Mouse (Mus musculus) heart, postnatal 14 days (tissue): ENCODE measurements around the gene C1qtnf6. TPM values are rescaled to one million over a fixed set of nuclear protein-coding genes. Genes with fewer than 3 reads are reported as not detected.

Experiments
- DNase-seq, 2 experiments: peaks; one replicate each; pipeline ENCODE4 v3.0.0; 2021 to 2022
- intact Hi-C: fragments of 180-260 bp; cut with DNase I; formaldehyde crosslinking; loops from one replicate; pipeline ENCODE4 v1.15.1; 2025
- total RNA-seq, 2 experiments: library from RNA; stranded (reverse); gene quantifications; 2 replicates each; pipeline ENCODE4 v1.2.3; 2021

Gene C1qtnf6
- total RNA-seq, 2 experiments from 2014 or later: 83.9 to 98.0 TPM

DNA sequence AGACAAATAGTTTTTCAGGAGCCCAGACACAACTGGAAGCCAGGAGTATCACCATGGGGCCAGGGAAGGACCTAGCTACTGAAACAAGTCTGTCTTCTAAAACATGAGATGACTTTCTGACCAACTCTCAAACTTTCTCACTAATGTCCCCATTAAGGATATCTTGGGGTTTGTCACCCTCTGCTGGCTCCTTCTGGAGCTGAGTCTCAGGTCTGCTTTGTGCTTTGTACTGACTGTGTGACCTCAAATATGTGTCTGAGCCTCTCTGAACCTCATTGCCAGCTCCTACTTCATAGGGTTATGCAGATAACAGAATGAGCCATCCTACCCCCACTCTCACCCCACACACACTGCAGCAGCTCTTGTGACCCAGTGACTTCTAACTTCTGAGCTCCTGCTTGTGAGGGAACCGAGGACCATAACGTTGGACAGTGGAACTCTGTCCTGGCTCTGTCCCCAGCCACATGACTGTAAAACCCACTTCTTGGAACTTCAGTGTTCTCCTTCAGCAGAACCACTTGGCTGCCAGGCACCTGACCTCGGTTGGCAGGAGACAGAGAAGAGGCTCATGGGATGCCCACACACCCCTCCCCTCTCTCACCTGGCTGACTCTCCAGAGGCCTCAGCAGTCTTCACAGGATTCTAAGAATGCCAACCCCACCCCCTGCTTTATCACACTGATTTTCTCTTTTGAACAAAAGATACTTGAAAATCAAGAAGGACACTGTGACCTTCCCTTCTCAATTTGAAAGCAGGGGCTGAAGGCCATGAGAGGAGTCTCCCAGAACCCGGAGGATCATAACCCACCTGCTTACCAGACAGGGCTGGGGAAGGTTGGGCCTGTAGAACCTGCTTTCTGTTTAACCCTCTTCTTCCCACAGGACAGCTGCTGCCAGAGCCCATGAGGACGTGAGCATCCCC lies 16.5 kb upstream of the C1qtnf6 start:
- DNase-seq: peak; percentile 39 to 49
- intact Hi-C loops: no loop called here

DNA sequence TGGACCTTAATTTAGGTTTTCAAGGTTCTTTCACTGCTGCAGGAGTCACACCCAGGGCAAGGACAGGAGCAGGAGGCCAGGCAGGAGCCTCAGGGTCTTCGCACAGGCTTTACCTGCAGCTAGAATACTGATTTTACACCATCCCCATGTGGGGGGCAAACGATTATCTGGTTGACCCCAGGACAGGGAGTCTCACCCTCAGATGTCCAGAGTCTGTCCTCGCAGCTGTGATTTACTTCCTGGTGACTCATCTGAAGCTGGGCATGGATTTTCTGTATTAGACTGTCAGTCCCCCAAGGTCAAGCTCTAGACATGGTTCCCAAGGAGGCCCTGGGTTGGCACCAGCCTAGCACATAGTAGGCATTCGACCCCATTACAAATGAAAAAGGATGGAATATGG lies 14.8 kb upstream of the C1qtnf6 start:
- intact Hi-C loops: no loop called here
- DNase-seq: no peak

DNA sequence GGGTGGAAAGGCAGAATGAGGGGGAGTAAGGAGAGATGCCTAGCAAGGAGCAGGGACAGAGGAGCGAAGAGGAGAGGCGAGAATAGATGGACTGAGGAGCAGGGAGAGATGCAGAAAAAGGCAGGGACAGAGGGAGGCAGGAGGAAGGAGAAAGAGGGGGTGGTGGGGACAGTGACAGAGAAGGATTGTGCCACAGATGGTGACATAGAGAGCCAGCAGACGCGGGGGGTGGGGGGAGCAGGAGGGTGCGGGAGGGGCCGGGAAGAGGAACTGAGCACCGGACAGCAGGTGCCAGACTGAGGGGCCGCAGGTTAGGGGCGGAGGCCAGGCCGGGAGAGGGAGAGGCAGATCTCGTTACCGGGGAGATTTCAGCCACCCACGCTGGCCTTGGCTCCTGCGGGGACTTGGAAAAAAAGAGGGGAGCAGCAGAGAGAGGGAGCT lies 13.4 kb upstream of the C1qtnf6 start, which contains the start of gene Sstr3:
Gene Sstr3, minus strand, starts transcription at position 125 of the 441 bp plus-strand sequence.
- intact Hi-C loops: no loop called here
- DNase-seq: no peak

DNA sequence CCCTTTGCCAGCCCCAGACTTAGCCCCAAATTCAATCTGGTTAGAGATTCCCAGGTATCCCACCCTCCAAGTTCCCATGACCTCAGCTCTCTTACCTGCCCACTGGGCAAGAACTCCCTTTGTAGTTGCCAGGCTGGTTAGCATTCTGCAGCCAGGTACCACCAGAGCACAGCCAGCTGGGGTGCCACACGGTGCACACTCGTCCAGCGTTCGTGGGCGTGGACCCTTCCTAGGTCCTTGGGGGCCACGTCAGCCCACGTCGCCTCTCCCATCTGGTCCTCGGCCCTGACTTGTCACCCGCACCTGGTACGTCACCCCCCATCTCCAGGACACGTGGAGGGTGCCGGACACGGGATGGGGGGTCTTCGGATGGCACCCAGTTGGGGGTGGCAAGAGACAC lies 12.8 kb upstream of the C1qtnf6 start:
- DNase-seq: no peak
- intact Hi-C loops: no loop called here

GRCm38 (mm10) chr15:78542767-78543303 lies 11.6 kb upstream of the C1qtnf6 start:
- intact Hi-C loops: no loop called here
- DNase-seq: no peak

DNA sequence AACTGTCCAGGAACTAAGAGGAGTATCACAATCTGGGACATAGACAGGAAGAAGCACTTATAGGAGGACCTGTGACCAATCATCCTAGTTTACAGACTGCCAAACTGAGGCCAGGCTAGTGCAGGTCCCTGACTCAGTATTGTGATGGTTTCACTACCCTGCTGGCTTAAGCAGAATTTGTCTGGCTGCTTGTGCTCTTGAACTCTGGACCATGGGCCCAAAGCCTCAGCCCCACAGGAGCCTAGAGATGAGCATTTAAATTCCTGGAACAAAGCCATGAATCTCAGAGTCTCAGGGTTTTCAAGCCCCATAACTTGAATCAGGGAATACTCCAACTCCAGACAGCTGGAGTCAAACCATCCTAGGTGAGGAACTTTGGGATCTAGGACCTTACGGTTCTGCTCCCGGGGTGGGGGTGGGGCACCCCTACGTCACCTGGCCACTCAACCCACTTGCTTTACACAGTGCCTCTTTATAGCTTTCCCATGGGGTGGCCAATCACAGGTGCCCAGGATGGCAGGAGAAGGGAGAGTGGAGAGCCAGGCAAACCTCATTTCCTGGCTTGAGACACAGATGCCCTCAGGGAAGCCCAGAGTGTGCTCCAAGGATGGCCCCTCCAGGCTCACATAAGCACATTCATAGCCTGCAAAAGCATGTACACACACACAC lies 11.0 kb upstream of the C1qtnf6 start:
- no peak for DNase-seq
- intact Hi-C loops: no loop called here

DNA sequence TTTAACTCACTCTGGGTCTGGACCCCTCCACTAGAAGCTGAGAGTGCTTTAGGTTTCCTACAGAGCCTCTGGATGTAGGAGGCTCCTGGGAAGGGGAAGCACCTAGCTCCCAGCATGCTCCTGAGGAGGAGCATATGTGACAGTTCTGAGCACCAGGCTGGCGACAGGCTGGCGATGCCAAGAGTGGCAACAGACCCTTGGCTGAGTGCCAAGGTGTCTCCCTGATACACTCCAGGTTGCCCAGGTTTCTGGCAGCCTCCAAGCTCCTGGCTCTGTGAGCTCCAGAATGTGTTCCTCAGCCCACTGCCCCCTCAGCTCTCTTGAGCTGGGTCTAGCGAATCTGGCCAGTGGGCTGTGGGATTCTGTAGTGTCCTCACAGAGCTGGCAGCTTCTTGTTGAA lies 10.4 kb upstream of the C1qtnf6 start:
- intact Hi-C loops: no loop called here
- peak; percentile 33 to 69 for DNase-seq

- intact Hi-C loops: no loop called here
- no peak for DNase-seq
Observed at GRCm38 (mm10) chr15:78541036-78541435, 9.8 kb upstream of the C1qtnf6 start.

- intact Hi-C loops: loop anchor here (10.0 kb wide), 2 partner anchors 181 to 281 kb away; no protein-coding TSS in a partner anchor
- no peak for DNase-seq
Observed at GRCm38 (mm10) chr15:78535723-78536421, 4.7 kb upstream of the C1qtnf6 start.

DNA sequence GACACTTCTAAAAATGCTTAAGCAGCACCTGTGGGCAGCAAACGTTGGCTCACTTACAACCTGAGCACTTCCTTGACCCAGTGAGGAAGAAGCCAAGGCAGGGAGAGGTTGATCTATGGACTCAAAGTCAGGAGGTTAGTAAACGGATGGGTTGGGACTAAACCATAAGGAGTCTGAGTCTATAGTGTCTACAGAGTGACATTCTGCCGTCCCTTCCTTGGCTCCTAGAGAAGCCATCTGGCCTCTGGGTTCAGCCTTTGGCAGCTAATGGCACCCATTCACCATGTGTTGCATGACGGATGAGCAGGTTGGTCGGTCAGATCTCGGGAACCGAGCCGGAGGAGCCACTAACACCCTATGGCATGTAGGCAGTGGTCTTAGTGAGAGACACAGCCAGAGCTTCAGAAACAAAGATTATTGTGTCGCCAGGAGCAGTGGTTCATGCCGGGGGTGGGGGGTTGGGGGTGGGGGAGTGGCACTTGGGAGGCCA lies 2.2 kb upstream of the C1qtnf6 start:
- intact Hi-C loops: loop anchor here (5.0 to 10.0 kb wide), 4 partner anchors 49 to 356 kb away; no protein-coding TSS in a partner anchor
- DNase-seq: no peak

DNA sequence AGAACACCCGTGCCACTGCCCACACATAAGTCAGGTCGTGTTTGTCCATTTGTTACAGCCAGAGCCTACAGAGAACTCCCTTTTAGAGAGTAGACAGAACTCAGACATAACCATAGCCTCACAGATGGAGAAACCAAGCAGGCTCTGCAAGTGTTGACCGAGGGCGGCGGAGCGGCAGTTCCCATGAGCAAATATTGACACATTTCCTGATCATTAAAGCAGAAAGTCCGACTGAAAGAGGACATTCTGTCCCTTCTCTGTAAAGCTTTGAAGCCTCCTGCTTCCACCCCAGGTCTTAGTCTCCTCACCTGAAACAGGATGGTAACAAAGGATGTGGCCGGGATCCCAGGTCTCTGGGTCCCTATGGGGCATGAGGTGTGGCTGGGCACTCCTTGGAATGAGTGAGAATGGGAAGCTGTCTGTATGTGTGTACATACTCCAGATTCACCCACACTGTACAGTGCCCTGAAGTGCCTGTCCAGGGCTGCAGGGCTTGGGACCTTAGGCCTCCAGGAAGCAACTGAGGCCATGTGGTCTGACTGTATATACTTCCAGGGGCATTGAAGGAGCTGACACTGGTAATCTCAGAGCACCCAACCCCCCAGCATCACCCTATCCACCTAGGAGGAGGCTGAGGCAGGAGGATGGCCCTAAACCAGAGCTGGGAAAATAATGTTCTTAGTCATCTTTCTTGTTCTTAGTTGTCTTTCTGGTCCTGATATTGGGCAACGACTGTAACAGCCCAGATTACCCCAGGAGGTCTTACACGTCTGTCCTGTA lies 1.5 kb upstream of the C1qtnf6 start:
- DNase-seq: no peak
- intact Hi-C loops: loop anchor here (1.0 to 10.0 kb wide), 6 partner anchors 18 to 355 kb away; no protein-coding TSS in a partner anchor

- intact Hi-C loops: loop anchor here (1.0 to 10.0 kb wide), 6 partner anchors 18 to 355 kb away; no protein-coding TSS in a partner anchor
- DNase-seq: peak; percentile 98
Observed at GRCm38 (mm10) chr15:78531901-78532469, 769 bp upstream of the C1qtnf6 start.

GRCm38 (mm10) chr15:78531451-78531720 lies 170 bp upstream of the C1qtnf6 start:
- DNase-seq: peak in 1 of 2 experiments; percentile 28
- intact Hi-C loops: loop anchor here (5.0 to 10.0 kb wide), 4 partner anchors 51 to 354 kb away; no protein-coding TSS in a partner anchor

DNA sequence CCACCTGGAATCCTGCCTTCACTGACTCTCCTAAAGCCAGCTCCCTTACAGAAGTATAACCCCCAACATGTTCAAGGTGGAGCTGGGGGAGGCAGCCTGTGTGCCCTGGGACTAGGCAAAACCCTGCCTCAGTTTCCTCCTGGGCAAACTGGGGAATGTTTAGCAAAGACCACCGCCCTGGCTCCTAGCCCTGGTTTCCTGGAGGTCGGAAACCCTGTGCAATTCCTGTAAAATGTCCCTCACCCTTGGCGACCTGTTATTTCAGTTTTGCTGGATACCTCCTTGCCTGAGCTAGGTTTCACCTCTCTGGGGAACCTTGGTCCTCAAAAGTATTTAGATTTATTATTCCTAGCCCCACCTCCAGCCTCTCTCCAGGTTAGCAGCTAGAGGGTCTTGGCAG lies 1.1 kb downstream of the C1qtnf6 start:
- intact Hi-C loops: loop anchor here (5.0 to 10.0 kb wide), 4 partner anchors 52 to 353 kb away; no protein-coding TSS in a partner anchor

GRCm38 (mm10) chr15:78529428-78529990 lies 1.7 kb downstream of the C1qtnf6 start:
- intact Hi-C loops: no loop called here
- DNase-seq: peak; percentile 78 to 83

More for the DNA sequence above, 1.1 kb downstream of the C1qtnf6 start:
- no peak for DNase-seq

DNA sequence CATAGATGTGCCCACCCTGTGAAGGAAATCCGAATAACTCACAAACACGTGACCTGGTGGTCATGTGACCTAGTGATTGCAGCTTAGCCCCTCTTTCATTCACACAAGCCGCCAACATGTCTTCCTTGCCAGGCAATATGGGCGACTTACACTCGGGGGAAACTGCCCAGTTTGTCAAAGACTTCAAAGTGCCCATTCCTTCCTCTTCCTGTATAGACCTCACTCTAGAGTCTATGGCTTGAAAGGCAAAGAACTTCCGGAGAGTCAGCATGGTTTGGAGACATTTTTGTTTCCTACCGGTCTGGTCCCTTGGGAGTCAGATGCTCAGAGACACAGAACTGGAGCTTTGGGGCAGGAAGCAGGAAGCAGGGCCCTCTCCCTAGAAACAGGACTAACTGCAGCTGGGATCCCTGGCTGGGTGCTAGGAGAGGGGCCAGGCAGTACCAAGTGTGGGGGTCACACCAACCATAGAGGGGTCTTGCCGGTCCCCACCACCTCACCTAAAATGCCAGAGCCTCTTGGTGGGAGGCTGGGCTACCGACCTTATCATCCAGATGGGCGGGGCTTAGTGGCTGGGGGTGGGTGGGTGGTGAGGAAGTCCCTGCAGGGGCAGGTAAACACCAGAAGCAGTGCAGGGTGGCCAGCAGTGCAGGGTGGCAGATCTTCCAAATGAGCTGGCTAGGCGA lies 2.3 kb downstream of the C1qtnf6 start:
- peak; percentile 52 to 53 for DNase-seq
- intact Hi-C loops: no loop called here

DNA sequence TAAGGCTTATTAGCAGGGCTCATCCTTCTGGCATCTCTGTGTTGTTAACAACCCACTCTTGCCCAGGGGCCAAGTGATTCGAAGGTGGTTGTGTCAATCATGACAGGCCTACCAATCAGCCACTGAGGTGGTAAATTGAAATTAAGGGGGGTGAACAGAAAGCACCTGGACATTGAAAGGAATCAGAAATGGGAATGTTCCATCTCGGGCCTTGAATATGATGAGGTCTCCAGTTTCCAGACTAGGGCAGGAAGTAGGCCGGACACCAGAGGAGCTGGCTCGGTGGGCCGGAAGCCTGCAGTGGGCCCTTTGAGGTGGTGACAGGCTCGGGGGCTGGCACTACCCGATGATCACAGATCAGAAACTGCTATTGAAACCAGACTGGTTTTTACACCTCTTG lies 3.2 kb downstream of the C1qtnf6 start:
- peak; percentile 56 to 60 for DNase-seq
- intact Hi-C loops: no loop called here

- DNase-seq: no peak
- intact Hi-C loops: no loop called here
Observed at GRCm38 (mm10) chr15:78524163-78524562, 7.1 kb downstream of the C1qtnf6 start.
